Mouse (Mus musculus) frontal cortex, adult 2 months (tissue): ENCODE results near the gene Robo1. TPM values are rescaled to one million over a fixed set of nuclear protein-coding genes. Genes with fewer than 3 reads are reported as not detected.
"Not testable (repeated sequence)": the region's sequence is repeated elsewhere in the genome, so short reads cannot be mapped to it uniquely, and the experiment has no call there.

Experiments used
- DNase-seq, 2 experiments: peaks; one replicate each; pipeline ENCODE4 v3.0.0; 2022; ENCODE audit warnings: low spot score in 1 of 2; ENCODE audit errors: extremely low spot score in 1 of 2
- polyA plus RNA-seq: library from polyadenylated mRNA; depleted of rRNA; stranded (reverse); fragments of >200 nt; gene quantifications from 2 replicates; pipeline ENCODE4 v1.2.3, GENCODE M21; 2012

Robo1 gene
- polyA plus RNA-seq, 1 experiment: 15.1 TPM

DNA sequence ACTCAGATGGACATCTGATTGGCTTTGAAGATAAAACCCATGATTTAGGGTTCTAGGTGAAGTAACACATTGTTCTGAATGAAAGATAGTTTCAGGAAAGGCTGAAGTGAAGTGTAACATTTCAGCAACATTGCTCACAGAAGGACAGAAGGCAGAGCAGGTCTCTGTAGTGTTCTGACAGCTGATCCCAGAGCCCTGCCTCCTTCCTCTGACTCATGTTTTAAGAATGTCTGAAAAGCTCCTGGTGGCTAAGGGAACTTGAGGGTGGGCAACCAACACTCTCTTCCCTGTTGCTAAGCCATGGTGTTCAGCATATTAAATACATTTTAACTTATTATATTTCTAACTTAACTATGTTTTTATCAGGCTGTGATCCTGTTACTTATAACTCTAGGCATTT, 126.3 kb downstream of the Robo1 start:
- no peak for DNase-seq

DNA sequence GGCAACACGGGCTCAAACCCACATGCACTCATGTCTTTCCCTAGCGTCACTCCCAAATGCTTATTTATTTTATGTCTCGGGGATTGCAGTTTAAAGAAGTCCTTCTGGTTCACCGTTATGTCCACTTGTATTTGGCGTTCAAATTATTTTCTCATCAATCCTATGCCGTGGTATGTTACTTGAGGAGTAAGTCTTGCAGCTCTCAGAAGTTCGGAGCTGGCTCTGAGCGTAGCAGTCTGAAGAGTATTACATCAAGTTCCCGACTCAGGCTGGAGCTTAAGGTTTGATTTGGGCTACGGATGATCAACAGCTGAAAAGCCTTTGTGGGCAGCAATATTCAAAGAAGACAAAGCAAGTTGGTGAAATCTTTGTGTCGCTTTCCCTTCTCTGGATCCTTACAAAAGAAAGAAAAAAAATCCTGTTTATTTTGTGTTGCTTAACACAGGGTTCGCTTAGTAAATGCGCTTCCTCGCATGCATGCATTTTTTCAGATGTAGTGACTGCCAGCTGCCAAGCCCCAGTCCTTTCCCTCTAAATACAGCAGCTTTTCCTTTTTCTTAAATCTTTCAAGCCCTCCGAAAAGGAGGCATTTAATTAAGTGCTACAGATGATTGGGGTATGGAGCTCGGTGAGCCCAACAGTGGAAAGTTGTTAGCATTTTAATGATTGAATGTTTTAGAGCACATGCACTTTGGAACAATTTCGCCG, 136.5 kb downstream of the Robo1 start:
- DNase-seq: no peak

DNA sequence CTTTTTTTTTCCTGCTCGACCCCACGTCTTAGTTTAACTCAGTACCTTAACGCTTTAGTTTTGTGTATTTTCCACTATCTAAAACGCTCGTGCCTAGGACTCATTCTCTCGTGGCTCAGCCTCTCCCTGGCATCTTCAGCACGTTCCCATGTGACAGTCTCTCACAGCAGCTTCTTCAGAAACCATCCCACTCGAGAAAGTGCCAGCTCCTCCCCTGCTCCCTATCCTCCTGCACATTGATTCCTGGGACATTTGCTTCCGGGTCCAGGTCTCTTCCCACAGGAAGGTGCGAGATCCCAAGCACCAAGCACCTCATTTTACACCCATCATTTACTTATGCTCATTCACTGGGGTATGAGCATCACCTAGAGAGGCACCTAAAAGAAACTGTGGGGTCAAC, 150.0 kb downstream of the Robo1 start:
- peak in 1 of 2 experiments; percentile 26 for DNase-seq

DNA sequence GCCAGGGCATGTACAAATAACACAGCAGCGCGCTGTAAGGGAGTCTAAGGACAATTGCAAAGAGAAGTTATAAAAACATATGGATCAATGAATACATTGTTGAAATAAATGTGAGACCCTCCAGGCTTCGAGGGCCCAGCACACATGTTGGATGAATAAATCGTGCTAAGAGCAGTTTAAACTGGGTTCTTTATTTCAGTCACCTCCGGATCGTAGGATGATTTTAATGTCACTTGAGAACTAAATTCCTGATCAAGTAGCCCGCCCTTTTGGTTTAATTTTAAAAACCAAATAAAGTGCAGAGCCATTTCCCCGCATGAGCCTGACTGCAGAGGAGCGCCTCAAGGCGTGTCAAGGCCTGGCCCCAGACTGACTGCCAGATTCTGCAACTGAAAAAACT, 150.5 kb downstream of the Robo1 start:
- no peak for DNase-seq

DNA sequence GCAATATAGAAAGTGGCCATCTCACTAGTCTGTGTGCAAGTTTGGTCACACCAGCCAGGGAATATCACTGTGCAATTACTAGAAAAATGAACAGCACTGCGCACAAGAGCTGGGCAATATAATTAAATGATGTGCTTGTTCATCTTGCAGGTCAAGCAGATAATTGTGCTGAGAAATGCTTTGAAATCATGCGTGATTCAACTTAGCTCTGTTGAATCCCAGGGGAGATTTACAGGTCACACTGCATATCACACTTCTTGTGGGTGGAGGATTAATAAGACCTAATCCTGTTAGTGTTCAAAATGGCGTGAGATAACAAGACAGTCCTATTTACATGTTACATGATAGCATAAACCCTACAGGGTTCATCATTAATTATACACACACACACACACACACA, 157.6 kb downstream of the Robo1 start:
- no peak for DNase-seq

DNA sequence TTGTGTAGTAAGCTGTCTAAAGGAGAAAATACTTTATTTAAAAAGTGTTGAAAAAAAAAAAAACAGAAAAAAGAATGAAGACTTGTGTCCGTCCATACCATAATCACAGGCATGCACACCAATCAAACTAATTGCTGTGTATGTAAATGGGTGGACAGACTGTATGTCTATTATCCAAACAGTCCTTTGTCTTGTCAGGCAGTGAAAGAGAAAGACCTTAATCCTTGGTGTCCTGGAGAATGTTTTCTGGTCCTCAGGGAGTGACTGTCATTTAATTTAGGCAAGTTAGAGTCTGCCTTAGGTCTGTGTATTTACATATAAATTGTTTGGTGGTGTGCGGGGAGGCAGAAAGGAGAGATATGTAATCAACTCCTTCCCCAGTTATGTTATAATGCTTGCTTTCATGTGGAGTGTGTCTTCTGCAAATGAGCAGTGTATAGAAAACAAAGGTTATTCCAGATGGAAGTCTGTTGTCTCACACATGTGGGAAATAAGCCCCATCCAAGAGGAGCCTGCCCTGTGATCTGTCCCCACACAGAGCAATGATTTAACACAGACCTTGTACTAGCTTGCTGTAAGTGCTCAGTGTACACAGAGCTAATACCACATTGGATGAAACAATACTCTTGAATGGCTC, 162.0 kb downstream of the Robo1 start:
- DNase-seq: no peak

DNA sequence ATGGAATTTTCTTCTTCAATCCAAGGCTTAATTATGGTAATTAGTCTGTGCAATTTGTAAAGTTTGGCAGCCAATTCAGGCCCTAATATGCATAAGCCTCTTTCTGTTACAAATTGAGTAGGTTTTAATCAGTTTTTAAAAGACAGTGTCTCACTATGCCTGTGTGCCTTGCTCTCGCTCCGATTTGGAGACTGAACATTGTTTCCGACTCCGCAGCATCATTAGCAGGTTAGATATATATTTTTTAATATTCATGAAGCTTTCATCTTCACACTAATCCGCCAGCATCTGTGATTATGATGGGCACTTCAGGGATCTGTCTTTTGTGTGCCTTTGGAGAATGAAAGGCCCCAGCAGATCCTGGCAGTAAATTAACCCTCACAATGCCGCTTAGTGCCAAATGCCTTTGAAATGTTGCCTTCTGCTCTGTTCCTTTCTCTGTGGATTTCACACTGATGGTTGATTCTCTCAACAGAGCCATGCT, 202.7 kb downstream of the Robo1 start:
- DNase-seq: peak in 1 of 2 experiments; percentile 38

DNA sequence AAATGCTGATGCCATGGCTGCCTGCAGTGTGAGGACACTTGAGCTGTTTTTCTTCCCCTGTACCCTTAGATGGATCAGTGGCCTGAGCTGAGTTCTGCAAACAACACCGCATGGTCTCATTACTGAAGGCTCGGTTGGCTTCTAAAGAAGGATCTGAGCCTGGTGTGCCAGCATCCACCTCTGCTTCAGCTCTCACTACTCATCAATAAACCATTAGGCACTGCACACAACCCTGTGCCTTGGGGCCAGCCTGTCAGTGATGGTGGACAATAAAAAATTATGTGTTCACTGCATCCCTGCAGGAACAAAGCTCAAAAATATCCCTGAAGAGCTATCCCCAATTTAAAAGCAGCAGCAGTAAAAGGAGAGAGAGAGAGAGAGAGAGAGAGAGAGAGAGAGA, 223.2 kb downstream of the Robo1 start:
- no peak for DNase-seq

DNA sequence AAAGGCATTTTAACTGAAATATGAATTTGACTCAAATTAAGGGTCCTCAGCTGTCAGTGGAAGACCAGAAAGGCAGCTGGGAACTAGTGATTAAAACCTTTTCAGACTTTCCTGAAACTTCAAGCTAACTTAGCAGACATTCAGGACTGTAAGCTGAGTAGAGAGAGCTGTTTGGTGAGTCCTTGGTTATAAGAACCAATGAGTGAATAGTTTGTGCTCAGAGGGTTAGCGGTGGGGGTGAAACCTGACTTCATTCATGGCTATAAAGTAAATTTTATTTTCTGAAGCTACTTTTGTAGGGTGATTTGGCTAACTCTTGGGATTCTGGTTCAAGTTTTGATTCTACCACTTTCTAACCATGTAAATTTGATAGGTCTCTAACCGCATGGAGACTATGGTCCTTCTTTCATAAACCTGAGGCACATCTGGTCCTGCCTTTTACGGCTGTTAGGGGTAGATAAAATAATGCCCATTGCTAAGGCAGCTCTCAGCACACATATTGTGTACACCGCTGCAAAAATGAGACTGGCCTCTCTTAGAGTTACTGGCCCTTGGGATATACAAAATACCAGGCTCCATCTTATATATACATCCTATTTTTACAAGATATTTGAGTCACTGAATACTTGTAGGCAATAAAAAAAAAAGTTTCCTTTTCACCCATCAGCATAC, 225.9 kb downstream of the Robo1 start:
- no peak for DNase-seq

DNA sequence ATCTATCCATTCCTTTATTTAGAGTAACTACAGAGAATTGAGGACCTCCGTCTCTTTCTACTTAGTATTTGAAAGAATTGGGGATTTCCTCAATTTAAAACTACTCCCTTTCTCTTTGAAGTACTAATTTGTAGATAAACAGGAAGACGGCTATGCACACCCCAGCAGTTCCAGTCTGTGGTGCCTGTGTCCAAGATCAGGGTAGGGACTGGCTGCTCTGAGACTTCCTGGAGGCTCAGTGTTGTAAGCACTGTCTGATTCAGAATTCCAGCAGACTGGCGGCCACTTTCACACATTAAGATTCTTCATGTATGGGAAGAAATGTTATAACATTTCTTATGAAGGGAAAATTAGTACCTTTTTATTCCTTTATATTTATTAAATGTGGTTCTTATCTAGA, 230.1 kb downstream of the Robo1 start:
- DNase-seq: no peak

DNA sequence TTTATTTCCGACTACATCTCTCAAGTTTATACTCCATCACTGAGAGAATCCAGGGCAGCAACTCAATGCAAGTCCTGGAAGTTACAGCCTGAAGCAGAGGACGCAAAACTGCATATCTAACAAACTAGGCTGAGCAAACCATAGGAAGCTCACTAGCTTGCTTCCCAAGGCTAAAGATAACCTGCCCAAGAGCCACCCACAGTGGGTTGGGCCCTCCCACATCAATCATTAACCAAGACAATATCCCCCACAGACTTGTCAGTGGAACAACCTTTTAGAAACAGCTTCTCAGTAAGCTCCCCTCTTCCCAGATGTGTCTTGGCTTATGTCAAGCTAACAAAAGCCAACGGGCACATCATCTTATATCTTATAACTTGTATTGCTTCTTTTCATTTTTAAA, 235.8 kb downstream of the Robo1 start:
- no peak for DNase-seq

DNA sequence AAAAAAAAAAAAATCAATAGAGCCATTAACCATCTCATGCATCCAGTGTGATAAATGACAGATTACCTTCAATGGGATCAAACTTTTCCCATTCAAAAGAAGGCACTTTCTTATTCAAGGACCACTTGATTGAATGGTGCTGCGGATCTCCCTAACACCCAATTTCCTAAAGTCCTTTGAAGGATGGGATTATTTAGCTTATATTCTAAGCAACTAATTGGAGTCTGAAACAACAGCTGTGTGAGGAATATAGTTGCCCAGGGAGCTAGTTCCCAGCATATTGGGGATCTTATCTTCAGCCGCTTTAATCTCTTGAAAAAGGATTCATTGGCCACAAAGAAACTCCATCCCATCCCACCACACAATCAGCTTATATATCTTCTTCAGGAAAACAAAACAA, 236.8 kb downstream of the Robo1 start:
- DNase-seq: no peak

DNA sequence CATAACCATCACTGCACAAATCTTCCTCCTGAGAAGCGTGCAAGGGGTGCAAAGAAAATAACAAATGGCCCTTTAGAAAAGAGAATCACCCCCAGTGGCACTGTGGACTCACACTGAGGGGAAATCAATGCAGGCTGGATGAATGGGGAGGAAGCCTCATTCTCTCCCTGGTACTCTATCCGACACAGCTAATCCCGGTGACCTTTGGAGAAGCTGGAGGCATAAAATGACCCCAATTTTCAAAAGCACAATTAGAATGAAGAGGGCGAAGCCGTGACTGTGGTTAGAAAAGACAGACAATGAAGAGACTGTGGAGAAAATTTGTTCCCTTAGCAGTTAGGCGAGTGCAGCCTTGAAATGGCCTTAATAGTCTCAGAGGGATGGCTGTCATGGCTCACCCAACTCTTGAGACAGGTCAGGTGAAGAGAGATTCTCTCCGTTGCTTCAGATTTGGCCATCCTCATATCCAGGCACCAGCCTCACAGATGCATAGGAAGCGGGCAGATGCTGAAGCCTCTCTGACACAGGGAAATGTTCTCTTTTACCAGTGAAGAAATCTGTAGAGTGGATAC, 243.7 kb downstream of the Robo1 start:
- DNase-seq: no peak

DNA sequence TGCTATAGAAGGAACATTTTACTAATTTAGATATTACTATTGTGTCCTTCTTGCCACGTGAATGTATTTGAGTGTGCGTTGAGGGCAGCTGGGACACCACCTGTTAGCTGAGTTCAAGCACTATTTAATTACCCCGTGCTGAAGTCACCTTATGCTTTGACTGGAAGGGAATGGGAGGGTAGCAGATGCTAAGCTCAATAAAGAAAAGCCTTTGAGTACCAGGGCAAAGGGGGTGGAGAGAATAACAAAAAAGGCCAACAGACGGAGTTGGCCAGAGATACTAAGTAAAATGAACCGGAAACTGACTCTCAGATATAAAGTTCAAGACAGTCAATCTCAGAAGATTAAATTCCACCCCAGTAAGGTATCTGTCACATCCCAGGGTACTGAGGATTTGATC, 245.6 kb downstream of the Robo1 start:
- DNase-seq: no peak

DNA sequence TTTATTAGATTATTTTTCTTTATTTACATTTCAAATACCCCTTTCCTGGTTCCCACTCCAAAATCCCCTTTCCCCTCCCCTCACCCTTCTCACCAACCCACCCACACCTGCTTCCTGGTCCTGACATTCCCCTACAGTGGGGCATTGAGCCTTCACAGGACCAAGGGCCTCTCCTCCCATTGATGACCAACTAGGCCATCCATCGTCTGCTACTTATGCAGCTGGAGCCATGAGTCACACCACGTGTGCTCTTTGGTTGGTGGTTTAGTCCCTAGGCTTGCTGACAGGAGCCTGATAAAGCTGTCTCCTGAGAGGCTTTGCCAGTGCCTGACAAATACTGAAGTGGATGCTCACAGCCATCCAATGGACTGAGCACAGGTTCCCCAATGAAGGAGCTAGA, 254.0 kb downstream of the Robo1 start:
- not testable (repeated sequence) for DNase-seq

DNA sequence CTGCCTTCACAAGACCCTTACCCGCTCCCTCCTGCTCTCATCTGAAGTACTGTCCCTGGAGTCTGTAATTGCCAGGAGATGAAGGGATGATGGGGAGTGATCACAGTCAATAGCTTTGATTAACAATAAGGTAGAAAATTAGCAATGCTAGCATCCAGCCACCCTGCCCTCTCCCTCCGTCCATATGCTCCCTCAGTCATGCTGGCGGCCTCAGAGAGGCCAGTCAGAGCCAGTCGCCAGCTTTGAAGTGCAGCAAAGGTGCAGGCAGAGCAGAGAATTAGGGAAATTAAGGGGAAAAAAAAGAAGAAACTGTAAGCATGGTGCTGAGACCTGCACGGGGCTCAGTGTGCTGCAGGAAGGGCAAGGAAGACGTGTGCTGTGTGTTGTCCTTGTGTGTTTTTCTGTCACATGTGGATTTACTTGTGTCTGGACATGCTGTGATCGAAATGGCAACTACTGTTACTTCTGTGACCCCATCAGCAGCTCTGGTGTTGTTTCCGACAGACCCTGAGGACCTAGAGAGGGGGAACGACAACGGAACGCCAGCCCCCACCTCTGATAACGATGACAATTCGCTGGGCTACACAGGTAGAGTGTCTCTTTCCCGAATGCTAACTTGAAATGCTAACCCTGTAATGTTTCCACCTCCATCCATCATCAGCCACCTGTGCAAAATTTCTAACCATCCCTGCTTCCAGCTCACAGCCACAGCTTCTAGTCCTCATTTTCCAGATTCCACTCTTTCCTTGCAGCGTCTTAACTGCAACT, 255.3 kb downstream of the Robo1 start:
- DNase-seq: no peak

DNA sequence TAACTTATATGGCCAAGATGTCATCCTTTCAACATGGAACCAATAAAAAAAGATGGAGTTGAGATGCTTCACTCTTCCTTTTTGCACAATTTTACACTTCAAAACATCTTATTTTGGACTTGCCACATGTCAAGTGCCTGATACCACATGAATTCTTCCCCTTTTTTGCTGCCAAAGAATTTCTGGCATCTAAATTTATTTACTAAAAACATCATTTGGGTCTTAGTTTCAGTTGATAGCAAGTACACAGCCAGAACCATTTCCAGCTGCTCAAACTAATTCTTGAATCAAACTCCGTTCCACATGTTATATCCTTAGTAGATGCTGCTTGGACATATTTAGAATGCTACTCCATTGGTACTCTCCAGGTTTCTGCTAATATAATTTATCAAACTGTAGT, 267.1 kb downstream of the Robo1 start:
- DNase-seq: no peak

DNA sequence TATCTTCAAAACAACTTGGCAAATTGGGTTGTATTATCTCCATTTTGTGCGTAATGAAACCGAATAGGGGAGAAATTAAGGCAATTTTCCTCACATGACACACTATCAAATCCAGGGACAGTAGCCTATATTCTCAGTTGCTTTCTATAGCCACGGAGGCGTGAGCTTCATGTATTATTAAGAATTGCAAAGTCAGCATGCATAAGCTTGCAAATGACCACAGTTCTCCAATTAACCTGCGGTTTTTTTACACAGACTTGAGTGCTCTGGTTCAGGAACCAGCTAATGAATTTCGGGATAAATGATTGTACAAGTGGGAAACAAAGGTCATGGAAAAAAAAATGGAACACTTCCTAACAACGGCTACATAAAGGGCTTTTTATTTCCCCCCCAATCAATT, 268.9 kb downstream of the Robo1 start:
- no peak for DNase-seq

DNA sequence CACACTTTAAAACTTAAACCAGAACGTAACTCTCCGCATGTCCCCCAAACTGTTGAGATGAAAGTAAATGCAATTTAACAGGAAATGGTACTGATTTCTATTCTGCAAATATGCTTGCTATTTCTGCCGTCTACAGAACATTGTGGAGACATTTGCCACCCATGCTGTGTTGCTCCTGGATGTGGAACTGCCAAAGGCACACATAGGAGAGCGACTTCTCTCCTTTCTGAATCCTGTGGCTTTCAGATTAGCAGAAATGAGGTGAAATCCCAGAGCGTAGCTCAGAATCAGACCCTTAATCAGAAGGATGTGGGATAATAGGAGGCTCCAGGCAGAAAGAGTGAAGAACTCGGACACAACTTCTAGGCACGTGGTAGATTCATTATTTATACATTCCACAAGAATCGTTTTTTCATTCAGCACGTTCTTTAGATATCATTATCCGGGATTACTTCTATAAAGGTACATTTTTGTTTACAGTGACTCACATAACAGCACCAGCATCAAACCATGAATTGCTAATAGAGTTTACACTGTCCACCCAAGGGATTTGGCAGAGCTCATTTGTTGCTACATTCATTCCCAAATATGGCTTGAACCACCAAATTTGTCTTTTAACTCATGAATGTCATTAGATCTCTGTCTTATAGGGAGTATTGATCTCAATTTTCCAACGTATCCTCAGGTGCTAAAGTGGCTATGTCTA, 276.5 kb downstream of the Robo1 start:
- no peak for DNase-seq

DNA sequence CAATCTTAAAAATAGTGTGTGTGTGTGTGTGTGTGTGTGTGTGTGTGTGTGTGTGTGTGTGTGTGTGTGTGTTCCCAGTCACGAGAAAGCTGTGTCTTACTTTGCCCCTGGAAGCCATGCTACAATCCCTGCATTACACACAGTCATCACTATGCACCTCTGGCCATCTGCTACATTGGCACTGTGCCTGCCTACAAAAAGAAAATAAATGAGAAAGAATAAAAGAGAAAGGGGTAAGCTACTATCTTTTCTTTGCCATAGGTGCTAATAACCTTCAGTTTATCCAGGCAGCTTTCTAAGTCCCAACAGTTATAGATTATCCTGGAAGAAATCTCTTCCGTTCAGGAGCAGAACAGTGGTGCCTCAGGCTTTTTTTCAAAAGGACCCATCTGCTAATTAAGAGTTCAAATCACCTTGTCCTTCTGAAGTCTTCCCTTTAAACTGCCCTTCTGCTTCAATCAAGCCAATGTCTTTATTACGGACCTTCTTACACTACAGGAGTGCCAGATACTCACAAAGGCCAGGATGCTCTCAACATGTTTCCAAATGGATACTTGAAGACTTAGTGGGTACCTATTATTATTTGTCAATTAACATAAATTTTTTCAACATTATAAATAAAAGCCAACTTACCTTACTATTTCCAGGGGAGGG, 277.2 kb downstream of the Robo1 start:
- no peak for DNase-seq
